Mouse (Mus musculus): ENCODE data around the gene Olfr370.

Olfr370 gene

DNA sequence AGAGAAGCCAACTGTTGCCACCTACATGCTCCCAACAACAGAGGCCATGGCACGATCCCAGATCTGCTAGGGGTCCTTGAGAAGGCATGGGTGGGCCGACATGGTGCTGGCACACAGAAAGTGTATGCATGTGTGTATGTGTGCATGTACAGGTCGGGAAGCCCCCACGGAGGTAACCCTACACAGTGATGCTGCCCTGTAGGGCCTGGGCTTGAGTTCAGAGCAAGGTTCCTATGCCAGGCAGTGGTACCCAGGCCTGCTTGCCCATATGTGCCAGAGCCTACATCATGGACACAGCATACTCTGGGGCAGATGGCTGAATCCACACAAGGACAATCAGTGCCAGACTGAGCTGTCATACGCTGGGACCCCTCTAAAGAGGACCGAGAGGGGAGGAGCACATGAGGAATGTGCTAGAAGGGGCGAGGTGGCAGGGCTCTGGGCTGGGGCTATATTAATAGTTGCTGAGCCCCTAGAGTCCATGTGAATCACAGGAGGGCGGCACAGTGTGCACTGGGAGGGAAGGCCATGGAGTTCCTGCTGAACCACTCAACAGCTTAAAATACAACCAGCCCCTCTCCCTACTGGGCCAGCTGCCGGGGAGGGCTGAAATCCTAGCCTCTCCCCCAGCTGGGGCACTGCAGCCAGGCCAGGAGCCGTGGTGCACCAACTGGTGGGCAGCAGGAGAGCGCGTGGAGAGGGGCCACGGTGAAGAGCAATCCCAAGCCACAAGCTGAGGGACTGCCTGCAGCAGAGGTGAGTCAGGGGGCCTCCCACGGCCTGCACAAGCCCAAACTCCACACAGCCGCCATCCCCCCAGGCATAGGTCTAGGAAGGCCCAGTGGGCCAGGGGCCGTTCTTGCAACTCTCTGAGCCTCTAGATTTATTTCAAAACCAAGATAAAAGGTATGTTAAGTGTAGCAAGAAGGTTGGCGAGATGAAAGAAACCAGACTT, 40.3 kb downstream of the Olfr370 start:
- peak; percentile 69 for DNase-seq (ENCODE audit: extremely low read depth, low read depth, low spot score)

GRCm38 (mm10) chr8:83576516-83576895, 40.9 kb downstream of the Olfr370 start:
- DNase-seq (ENCODE audit: extremely low read depth, low read depth, low spot score): no peak

- no peak for DNase-seq (ENCODE audit: extremely low read depth, low read depth, low spot score)
Observed at GRCm38 (mm10) chr8:83576921-83577320, 41.3 kb downstream of the Olfr370 start.

GRCm38 (mm10) chr8:83577384-83577791, 41.8 kb downstream of the Olfr370 start:
- DNase-seq (ENCODE audit: extremely low read depth, low read depth, low spot score): peak; percentile 73

- DNase-seq (ENCODE audit: extremely low read depth, low read depth, low spot score): no peak
Observed at GRCm38 (mm10) chr8:83578131-83579055, 42.8 kb downstream of the Olfr370 start.

DNA sequence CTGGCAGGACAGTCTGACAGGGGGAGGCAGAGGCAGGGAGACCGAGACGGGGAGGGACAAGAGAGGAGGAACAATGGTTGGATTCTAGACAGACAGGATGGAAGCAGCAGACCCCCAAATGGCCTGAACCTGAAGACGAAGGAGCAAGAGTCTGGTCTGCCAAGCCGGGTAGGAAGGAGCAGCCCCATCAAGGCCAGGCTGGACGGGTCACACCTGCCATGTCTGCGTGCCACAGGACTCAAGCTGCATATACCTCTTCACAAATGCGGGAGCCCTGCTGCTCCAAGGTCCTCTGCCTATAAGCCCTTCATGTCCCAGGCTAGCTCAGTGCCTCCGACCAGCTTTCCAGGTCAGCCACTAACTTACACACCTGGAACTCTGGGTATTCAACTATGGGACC, 44.1 kb downstream of the Olfr370 start:
- no peak for DNase-seq (ENCODE audit: extremely low read depth, low read depth, low spot score)

DNA sequence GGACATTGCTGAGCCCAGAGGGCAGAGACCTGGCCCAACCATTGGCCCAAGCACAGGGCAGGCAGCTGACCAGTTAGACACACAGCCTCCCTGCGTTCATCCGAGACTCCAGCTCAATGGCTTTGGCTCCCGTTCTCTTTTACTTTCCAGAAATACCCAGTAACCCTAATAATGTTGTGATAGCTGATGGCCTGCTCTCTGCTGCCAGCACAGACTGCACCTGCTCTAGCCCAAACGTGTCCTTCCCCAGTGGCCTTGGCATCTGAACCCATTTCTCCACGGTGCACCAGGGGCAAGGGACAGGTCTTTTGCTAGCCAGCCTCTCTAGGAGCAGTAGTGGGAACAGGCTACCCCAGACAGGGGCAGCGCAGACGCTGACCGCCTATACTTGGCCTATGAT, 45.2 kb downstream of the Olfr370 start:
- DNase-seq (ENCODE audit: extremely low read depth, low read depth, low spot score): no peak

GRCm38 (mm10) chr8:83582226-83582625, 46.6 kb downstream of the Olfr370 start:
- no peak for DNase-seq (ENCODE audit: extremely low read depth, low read depth, low spot score)

- no peak for DNase-seq (ENCODE audit: extremely low read depth, low read depth, low spot score)
Observed at GRCm38 (mm10) chr8:83583236-83583635, 47.7 kb downstream of the Olfr370 start.

GRCm38 (mm10) chr8:83584771-83585170, 49.2 kb downstream of the Olfr370 start:
- no peak for DNase-seq (ENCODE audit: extremely low read depth, low read depth, low spot score)

GRCm38 (mm10) chr8:83585333-83585732, 49.8 kb downstream of the Olfr370 start:
- no peak for DNase-seq (ENCODE audit: extremely low read depth, low read depth, low spot score)

GRCm38 (mm10) chr8:83587644-83588043, 52.1 kb downstream of the Olfr370 start:
- no peak for DNase-seq (ENCODE audit: extremely low read depth, low read depth, low spot score)

GRCm38 (mm10) chr8:83588886-83589285, 53.3 kb downstream of the Olfr370 start:
- DNase-seq (ENCODE audit: extremely low read depth, low read depth, low spot score): no peak

DNA sequence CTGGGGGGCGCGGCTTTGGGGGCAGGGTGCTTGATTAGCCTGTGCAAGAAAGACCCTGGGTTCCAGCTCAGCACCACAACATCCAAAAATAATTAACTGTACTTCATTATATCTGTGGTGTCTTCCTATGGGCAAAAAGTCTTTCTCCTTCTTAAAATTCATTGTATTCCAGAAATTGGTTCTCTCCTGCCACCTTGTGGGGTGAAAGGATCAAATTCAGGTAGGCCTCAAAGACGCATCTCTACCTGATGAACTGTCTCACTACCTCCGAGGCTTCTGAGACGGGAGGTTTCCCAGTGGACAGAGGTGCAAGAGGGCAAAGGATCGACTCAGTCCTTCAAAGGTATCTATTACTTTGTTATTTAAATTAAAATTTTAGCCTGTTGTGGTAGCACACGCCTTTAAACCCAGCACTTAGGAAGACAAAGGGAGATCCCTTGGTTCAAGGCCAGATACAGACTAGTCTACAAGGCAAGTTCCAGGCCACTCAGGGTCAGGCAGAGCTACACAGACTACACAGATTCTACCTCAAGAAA, 55.0 kb downstream of the Olfr370 start:
- DNase-seq (ENCODE audit: extremely low read depth, low read depth, low spot score): no peak

DNA sequence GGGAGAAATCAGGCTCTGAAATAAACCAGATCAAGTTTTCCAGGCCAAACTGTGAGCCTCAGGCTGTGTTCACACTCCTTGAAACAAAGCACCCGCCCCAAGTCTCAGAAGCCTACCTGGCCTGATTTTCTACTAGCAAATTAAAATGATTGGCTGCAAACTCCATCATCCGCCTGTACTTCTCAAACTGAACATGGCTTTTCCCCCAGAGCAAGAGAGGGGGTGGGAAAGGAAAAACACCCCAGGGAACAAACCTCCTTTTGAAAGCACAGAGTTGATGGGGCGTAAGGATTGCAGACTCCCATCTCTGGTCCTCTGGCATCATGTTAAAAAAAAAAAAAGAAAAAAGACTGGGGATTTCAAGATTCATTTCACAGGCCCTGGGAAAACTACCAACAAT, 57.1 kb downstream of the Olfr370 start:
- peak; percentile 82 for DNase-seq (ENCODE audit: extremely low read depth, low read depth, low spot score)

GRCm38 (mm10) chr8:83593325-83594166, 58.0 kb downstream of the Olfr370 start:
- DNase-seq (ENCODE audit: extremely low read depth, low read depth, low spot score): no peak

DNA sequence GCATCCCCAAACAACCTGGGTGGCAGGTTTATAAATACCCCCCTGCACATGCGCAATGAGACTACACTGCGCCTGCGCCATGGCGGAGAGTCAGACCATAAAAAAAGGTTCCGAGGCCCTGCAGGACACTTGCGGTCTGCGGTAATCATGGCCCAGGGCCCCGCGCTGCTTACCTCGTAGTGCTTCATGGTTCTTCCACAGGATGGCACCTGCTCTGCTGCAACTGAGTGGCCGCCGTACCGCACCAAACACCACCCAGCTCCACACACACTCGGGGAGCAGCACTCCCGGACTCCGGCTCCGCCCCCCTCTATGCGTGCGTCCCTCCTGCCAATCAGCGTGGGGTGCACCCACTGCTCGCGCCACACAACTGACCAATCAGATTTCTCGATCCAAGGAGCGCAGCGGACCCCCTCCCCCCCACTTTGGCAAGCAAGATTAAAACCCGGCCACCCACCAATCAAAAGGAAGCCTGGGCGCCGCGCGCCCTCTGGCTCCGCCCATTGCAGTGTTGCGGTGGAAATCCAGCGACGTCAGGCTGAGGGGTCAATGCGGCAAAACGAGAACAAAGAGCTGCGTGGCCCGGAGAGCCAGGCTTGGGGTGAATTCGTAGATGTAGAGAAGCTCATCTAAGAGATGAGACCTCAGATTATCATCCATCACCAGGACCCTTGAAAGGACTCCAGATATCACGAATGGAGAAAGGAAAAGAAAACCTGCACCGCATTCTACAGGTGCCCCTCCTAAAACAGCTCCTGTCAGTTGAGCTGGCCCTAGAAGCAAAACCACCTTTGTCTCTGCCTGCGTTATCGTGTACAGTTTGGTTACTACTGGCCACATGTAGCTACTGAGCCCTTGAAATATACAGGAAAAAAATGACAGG, 58.8 kb downstream of the Olfr370 start:
- peak; percentile 91 for DNase-seq (ENCODE audit: extremely low read depth, low read depth, low spot score)

Measured in fat pad, adult 2 months (tissue).